ENCODE assay signal across 23 mouse cellular contexts in the genomic region with DNA sequence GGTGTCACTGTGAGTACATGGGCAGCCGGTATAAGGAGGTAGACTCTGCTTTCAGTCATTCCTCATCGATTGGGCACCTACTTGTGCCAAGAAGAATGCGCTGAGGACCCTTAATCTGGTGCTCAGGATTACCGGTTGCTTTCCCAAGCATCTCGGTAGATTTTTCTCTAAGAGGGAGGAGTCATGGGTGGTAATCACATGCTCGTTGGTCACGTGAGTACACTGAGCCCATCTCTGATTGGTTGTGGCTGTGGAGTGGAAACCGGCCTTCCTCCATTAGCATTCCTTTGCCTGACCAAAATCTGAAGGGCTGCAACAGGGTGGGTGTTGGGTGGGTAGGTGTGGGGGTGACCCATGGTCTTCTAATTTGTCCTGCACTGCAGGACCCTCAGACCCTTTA.
A peak's percentile ranks its signal among the peaks of the same experiment; 100 is the strongest.
DNase-seq lines count a peak whose midpoint lies in the region; ATAC-seq lines count a peak whose summit lies in the region.
"Had no signal": no experiment of that assay in that cellular context is flagged by ENCODE, and none has a peak within 500 bp of the region (broad histone marks: within the 10 kb centered on the region; RNA-seq: fewer than 3 reads in every experiment).

No protein-coding gene starts in this region.

- 66% methylated on average over 8 of the region's 8 CpGs for WGBS in hindbrain, embryonic 10.5 days
- WGBS in hindbrain, embryonic 13.5 days = 59% methylated on average over 8 of the region's 8 CpGs
- 46% methylated on average over 8 of the region's 8 CpGs for WGBS in liver, embryonic 13.5 days (ENCODE audit: insufficient replicate concordance)
- 47% methylated on average over 8 of the region's 8 CpGs for WGBS in liver, embryonic 12.5 days (ENCODE audit: insufficient replicate concordance)

- H3K9me3 ChIP-seq in hindbrain, embryonic 10.5 days = no peaks in the 10 kb centered on the region
- no peaks in the 10 kb centered on the region for H3K9me3 ChIP-seq in hindbrain, embryonic 13.5 days
- H3K9me3 ChIP-seq in liver, embryonic 13.5 days (replicated peaks) = no peaks in the 10 kb centered on the region
- H3K9me3 ChIP-seq in liver, embryonic 12.5 days (replicated peaks) = no peaks in the 10 kb centered on the region
- H3K9me3 ChIP-seq: embryonic facial prominence, embryonic 12.5 days; forebrain, embryonic 15.5 days; heart, embryonic 13.5 days; lung, embryonic 15.5 days; neural tube, embryonic 13.5 days had no signal

- H3K9ac ChIP-seq in hindbrain, embryonic 13.5 days = no peak overlapping the region
- no peak overlapping the region for H3K9ac ChIP-seq in liver, embryonic 13.5 days
- no peak overlapping the region for H3K9ac ChIP-seq in liver, embryonic 12.5 days
- H3K9ac ChIP-seq: embryonic facial prominence, embryonic 12.5 days; forebrain, embryonic 15.5 days; heart, embryonic 13.5 days; lung, embryonic 15.5 days; neural tube, embryonic 13.5 days had no signal

- H3K36me3 ChIP-seq in hindbrain, embryonic 10.5 days = no peaks in the 10 kb centered on the region
- no peaks in the 10 kb centered on the region for H3K36me3 ChIP-seq in hindbrain, embryonic 13.5 days
- no peaks in the 10 kb centered on the region for H3K36me3 ChIP-seq in liver, embryonic 13.5 days
- H3K36me3 ChIP-seq in liver, embryonic 12.5 days = no peaks in the 10 kb centered on the region
- H3K36me3 ChIP-seq: embryonic facial prominence, embryonic 12.5 days; forebrain, embryonic 15.5 days; heart, embryonic 13.5 days; lung, embryonic 15.5 days; neural tube, embryonic 13.5 days had no signal

- H3K27me3 ChIP-seq in hindbrain, embryonic 10.5 days (ENCODE audit: insufficient read depth, poor library complexity, severe bottlenecking) = no peaks in the 10 kb centered on the region; the same call in 1 of the 2 replicates
- H3K27me3 ChIP-seq in hindbrain, embryonic 13.5 days = peaks cover 35% of the 10 kb centered on the region; the same call in 1 of the 2 replicates
- no peaks in the 10 kb centered on the region for H3K27me3 ChIP-seq in liver, embryonic 13.5 days
- 0 out of 2 replicates have a peak, but pooled peaks cover 6% of the 10 kb centered on the region for H3K27me3 ChIP-seq in liver, embryonic 12.5 days (replicated peaks)
- H3K27me3 ChIP-seq: embryonic facial prominence, embryonic 12.5 days; heart, embryonic 13.5 days; lung, embryonic 15.5 days had no signal

- H3K27ac ChIP-seq in hindbrain, embryonic 10.5 days = peak overlapping the region; percentile 57; the same call in 1 of the 2 replicates
- H3K27ac ChIP-seq in hindbrain, embryonic 13.5 days = no peak overlapping the region
- no peak overlapping the region for H3K27ac ChIP-seq in liver, embryonic 13.5 days
- H3K27ac ChIP-seq in liver, embryonic 12.5 days = no peak overlapping the region
- H3K27ac ChIP-seq: embryonic facial prominence, embryonic 12.5 days; forebrain, embryonic 15.5 days; gastrocnemius, adult 2 months; heart, adult 2 months; heart, embryonic 13.5 days; lung, embryonic 15.5 days had no signal

- H3K4me1 ChIP-seq in hindbrain, embryonic 10.5 days (replicated peaks) = peaks cover 34% of the 10 kb centered on the region
- H3K4me1 ChIP-seq in hindbrain, embryonic 13.5 days (replicated peaks) = peaks cover 19% of the 10 kb centered on the region
- 0 out of 2 replicates have a peak, but pooled peaks cover 5% of the 10 kb centered on the region for H3K4me1 ChIP-seq in liver, embryonic 13.5 days (replicated peaks)
- peaks cover 8% of the 10 kb centered on the region; the same call in 1 of the 2 replicates for H3K4me1 ChIP-seq in liver, embryonic 12.5 days
- H3K4me1 ChIP-seq: embryonic facial prominence, embryonic 12.5 days; lung, embryonic 15.5 days had no signal

- no peak for DNase-seq in hindbrain, embryonic 10.5 days (ENCODE audit: low spot score)
- DNase-seq in liver, embryonic 13.5 days = no peak
- DNase-seq in ES-CJ7 (ENCODE audit: low read depth, low spot score) = peak; percentile 53
- DNase-seq in testis, postnatal 14 days (ENCODE audit: low spot score) = peak; percentile 6
- DNase-seq in layer of hippocampus, adult 11-12 months (ENCODE audit: low spot score) = no peak
- DNase-seq: adrenal gland, postnatal 10 days; cerebellum, adult 8-10 months; gastrocnemius, adult 2 months; gastrocnemius, postnatal 36 days; heart, adult 2 months; heart, postnatal 10 days; kidney, postnatal 36 days; thymus, postnatal 14 days had no signal

- H3K4me3 ChIP-seq in hindbrain, embryonic 10.5 days = no peak overlapping the region
- no peak overlapping the region for H3K4me3 ChIP-seq in hindbrain, embryonic 13.5 days
- no peak overlapping the region for H3K4me3 ChIP-seq in liver, embryonic 13.5 days (replicated peaks)
- no peak overlapping the region for H3K4me3 ChIP-seq in liver, embryonic 12.5 days
- H3K4me3 ChIP-seq: embryonic facial prominence, embryonic 12.5 days; forebrain, embryonic 15.5 days; gastrocnemius, adult 2 months; heart, adult 2 months; heart, embryonic 13.5 days; lung, embryonic 15.5 days; myocyte; neural tube, embryonic 13.5 days had no signal

- no peak overlapping the region for H3K4me2 ChIP-seq in hindbrain, embryonic 13.5 days
- H3K4me2 ChIP-seq in liver, embryonic 13.5 days = 0 out of 2 replicates have a peak overlapping the region, but pooled peaks have one; percentile 15
- no peak overlapping the region for H3K4me2 ChIP-seq in liver, embryonic 12.5 days
- H3K4me2 ChIP-seq: embryonic facial prominence, embryonic 12.5 days; forebrain, embryonic 15.5 days; heart, embryonic 13.5 days; lung, embryonic 15.5 days; midbrain, embryonic 11.5 days; neural tube, embryonic 13.5 days had no signal

- no peak for ATAC-seq in hindbrain, embryonic 13.5 days (ENCODE audit: low FRiP score)
- ATAC-seq in liver, embryonic 13.5 days (ENCODE audit: low read depth) = no peak
- ATAC-seq in liver, embryonic 12.5 days = no peak
- ATAC-seq: forebrain, embryonic 15.5 days; intestine, embryonic 16.5 days had no signal

Comparison
In these comparisons a context has a peak if more than half of its experiments do, and no peak if none do; other contexts are left out.
1. DNase-seq: peak in ES-CJ7 (single experiment) and testis, postnatal 14 days (single experiment); none in hindbrain, embryonic 10.5 days (single experiment), liver, embryonic 13.5 days (single experiment) and layer of hippocampus, adult 11-12 months (single experiment).